Mouse (Mus musculus) frontal cortex, adult (tissue): ENCODE data around the gene Dyrk4.
A peak's percentile ranks its signal among the peaks of the same experiment; 100 is the strongest.

Source experiments
- ATAC-seq: cut with Nextera tagmentation; 2 replicates; pipeline ENCODE4 v1.9.2; 2017; ENCODE audit warnings: mild to moderate bottlenecking, moderate library complexity, mixed read lengths; ENCODE audit not compliant: low TSS enrichment

The Dyrk4 gene

DNA sequence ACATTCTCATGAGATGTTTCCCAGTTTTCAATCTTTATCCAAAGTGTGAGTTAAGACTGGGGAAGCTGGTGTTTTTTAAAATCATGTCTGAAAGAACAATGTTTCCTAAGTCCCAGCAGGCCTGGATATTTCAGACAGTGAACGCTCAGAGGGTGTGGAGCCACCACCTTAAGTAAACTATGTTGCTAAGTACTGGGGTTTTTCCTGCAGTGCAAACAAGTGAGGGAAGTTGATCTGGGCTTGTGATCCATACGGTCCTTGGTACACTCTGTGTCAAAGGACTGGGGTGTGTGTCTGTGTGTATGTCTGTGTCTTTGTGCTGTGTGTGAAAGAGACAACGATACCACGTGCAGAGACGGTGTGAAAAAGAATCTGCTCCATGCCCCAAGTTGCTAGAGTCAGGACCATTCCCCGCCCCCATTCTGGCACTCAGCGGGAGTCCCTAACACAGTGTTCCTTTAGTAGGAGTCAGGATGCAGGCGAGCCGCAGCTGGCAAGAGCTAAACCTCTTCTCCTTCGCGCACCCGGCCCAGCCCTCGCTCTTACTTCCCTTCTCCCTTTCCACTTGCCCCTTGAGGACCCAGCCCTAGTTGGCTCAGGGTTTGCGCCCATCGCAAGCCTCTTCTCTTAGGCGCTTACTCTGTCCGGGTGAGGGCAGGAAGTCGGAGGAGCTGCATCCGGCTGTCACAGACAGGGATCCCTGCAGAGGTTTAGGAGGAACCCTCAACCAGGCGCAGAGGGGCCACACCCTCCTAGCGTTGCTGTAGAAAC, at the start of gene Dyrk4:
Gene Dyrk4 (minus strand): TSS at position 729 of the 771 bp plus-strand sequence.
- ATAC-seq = peak; percentile 23; the same call in 1 of the 2 replicates

DNA sequence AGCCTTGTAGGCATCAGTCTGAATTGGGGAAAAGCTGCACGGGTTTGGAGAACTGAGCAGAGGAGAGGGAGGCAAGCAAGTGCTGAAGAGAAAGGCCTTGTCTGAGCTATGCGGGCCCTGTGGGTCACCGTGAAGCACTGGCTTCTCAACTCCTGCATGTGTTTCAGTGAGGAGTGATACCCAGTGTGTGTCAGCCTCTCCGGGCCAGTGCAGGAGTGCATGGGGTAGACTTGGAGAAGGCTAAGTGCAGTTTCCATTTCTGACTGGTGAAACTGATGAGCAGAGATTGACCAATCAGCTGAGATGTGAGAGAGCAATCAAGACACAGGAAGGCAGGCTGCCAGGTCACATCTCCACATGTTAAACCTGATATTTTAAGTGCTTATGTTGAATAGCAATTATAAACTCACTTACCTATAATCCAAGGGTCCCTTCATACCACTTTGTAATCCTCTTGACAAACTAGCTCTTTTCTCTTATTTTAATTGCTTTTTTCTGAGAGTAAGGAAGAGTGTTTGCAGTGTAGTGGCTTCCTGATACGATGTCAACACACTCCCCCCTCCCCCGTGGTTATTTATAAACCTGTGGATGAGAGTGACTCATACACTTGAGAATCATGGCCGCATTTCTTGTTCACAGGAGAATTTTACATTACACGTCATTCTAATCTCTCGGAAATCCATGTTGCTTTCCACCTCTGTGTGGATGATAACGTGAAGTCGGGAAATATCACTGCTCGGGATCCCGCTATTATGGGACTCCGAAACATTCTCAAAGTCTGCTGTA, 44.8 kb upstream of the Dyrk4 start:
- peak; percentile 59 for ATAC-seq

DNA sequence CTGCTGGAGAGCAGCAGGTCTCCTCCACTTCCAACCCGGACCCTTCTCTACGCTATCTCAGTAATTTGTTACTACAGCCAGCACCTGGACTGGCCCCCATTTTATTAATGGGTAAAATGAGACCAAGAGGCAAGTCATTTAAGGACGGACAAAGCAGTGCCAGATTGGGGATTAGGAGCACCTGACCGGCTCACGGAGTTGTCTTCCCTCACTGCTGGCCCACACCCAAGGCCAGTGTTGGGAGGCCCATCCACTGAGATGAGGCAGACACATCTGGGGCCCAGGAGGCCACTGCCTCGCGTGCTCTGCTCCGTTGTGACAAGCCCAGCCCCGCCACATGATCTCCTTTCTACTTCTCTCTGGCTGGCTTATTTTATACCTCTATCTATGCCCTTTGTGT, 41.8 kb upstream of the Dyrk4 start:
- ATAC-seq = no peak

DNA sequence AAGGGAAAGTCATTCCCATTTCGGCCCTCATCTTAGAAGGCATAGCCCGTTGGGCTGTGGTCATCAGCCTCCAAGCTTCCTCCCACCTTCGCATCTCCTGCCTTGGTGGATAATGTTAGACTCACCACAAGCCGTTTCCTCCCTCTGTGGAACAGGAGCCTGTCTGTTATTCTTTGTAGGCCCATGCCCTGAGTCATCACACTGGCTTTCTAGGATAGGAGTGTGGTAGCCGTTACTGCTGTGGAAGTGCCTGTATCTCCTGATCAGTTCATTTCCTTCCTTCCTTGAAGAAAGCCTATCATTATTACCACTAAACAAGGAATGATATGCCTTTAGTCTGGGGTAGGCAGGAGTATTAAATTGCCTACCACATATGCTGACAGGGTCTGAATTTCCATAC, 41.1 kb upstream of the Dyrk4 start:
- ATAC-seq = no peak

DNA sequence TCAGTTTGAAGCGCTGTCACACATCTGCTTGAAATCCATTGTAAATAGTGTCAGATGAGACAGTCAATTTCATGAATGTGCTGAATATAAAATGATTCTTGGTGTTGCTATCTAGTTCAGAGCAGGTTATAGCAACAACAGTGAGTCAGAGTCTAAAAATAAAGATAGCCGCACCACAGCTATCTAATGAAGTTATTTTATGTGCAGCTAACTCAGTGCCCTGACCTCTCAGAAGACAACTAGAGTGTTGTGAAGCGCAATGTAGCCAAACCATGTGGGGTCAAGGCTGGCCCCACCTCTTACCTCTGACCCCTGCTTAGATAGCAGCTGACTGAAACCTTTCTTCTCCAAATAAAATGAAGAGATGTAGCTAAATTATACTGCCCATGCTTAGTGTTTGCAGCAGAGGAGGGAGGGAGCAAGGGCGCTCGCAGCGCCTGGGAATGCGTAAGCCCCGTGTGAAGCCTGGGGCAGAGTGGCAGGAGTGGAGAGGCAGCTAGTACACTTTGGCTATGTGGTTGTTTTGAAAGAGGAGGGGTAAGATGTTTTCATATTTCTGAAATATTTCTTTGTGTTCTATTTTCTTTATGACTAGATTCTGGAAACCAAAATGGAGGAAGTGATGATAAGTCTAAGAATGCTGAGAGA, 39.9 kb upstream of the Dyrk4 start:
- ATAC-seq = no peak

DNA sequence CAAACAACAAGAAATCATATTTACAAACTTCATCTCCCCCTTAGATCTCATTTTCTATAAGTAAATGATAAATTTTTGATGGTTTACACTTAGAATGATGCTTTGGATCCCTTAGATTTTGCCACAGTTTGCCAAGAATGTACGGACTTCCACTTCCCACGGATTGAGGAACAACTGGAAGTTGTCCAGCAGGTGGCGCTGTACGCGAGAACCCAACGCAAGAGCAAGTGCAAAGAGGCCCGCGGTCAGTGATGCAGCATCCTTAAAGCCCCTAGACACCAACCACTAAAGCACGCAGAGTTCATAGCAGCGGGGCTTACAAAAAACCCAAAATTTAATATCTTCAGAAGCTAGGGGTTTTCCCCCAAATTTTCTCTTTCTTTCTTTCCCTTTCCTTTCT, 34.1 kb upstream of the Dyrk4 start:
- peak; percentile 62; the same call in 1 of the 2 replicates for ATAC-seq

DNA sequence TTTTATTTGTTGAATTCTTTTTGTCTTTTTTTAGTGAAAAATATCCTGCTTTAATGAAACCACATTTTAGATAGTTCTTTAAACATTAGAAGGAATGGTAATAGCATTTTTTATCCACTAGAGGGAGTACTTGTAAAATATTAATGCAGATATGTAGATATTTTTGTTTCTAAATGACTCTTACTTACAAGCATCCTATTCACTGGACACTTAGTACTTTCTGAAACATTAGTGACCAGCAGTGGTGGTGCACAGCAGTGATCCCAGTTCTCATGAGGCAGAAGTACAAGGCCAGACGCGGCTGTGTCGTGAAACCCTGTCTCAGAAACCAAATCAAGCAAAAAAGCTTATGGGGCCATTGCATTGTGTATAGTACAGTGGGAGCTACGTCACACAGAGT, 26.7 kb upstream of the Dyrk4 start:
- no peak for ATAC-seq

DNA sequence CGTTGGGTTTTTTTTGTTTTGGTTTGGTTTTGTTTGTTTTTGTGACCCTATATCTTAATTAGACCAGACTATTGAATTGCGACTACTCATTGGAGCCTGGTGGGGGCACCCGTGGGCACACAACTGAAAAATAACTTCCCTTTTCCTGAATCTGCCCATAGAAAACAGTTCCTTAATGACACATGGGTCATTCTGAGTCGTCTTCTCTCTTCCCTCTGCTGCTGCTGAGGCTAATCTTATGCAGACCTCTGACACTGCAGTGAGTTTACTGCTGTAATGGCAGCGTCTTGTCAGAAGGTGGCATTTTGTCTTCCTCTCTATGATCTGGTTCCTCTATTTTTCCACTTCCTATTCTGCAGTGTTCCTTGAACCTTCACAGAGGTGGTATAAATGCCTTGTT, 18.8 kb upstream of the Dyrk4 start:
- peak; percentile 41 for ATAC-seq

DNA sequence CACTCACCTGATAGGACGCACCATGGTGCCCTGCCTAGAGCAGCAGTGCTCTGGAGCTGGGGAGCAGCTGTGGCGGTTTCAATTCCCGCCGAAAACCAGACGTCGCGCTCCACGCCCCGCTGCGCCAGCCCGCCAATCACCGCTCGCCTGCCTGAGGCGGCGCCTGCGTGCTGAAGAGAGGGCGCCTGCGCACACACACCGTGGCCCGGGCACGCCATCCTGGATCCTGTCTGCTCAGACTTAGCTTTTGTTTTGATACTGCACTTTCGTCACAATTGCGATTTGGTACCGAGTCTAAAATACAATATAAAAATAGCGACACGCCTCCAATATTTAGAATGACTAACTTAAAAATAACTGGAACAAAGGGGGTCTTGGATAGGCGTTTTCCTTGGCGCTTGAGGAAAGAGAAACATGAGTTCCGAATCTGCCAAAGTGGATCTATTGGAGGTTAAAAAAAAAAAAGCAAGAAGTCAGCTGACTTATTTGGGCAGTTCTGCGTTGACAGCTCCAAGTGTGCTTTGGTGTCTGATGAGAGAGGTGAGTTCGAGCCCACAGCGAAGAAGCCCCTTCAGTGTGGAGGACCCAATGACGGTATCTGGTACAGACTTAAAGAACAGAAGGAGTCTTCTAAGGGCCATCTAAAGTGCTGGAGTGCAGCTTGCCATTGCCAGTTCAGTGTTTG, 18.0 kb upstream of the Dyrk4 start, which contains the start of the genes Rad51ap1 and D6Wsu163e:
Gene Rad51ap1 (minus strand): TSS at position 101 of the 685 bp plus-strand sequence.
Gene D6Wsu163e (plus strand): TSS at position 476 of the 685 bp plus-strand sequence.
- peak; percentile 98 for ATAC-seq

DNA sequence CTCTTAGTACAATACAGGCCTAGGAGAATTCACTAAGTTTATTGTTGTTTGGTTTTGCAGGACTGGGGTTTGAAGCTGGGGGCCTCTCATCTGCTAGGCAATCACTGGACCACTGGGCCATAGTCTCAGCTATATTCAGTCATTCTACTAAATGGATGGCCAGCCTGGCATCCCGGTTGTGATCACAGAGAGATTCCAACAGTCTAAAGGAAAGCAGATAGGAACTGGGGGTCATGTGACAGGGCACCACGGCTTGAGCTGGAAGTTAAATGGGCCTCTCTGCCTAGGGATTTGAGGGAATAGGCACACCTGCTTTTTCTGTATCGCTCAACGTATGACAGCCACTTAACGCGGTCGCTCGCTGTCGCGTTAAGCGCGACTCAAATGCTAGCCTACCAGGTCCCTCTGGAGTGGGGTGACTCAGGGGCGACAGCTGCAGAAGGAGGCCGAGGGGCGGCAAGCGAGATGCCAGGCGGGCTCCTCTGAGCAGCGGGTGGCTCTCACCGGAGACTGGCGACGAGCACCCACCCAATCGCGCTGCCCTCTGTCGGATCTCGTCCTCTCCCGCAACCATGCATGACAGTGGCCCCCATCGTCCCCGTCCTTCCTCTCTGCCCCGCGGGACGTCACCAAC, 17.3 kb upstream of the Dyrk4 start:
- ATAC-seq = no peak

DNA sequence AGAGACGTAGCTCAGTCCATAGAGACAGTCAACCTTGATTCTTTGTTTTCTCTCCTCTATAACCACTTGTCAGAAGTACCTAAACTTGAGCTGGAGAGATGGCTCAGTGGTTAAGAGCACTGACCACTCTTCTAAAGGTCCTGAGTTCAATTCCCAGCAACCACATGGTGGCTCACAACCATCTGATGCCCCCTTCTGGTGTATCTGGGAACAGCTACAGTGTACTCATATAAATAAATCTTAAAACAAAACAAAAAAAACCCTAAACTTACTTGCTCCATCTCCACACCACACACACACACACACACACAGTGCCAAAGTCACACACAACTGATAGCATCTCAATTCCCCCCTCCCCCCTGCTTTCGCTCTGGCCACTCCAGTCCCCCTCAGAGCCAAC, 16.4 kb upstream of the Dyrk4 start:
- ATAC-seq = no peak

DNA sequence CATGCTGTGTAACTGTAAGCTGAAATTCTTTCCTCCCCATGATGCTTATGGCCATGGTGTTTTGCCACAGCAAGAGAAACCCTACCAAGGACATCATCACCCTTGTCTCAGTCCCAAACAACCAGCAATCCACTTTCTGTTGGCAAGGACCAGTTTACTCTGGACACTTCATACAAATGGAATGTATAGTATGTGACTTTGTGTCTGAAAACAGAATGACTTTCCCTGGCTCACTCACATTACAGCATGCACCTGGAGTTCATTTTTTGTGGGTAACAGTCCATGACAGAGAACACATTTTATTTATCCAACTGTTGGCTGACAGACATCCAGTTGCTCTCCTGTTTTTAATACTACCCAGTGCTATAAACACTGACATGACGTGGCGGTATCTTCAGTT, 11.3 kb upstream of the Dyrk4 start:
- ATAC-seq = no peak

DNA sequence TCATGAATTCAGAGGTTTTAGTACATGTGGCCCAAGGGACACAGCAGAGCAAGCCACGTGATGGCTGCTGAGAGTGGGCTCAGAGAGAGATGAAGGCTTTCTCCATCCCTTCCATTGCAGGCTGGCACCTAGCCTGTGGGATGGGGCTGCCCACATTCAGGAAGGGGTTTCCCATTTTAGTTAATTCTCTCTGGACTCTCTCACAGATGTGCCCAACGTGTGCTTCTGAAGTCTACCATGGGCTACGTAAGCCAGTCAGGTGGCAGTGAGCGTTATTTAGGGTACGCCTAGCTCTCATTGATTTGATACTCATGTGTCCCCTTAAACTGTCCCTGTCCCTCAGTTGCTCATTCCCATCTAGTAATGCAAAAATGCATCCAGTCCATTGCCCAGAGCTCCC, 6.7 kb downstream of the Dyrk4 start:
- ATAC-seq = no peak

DNA sequence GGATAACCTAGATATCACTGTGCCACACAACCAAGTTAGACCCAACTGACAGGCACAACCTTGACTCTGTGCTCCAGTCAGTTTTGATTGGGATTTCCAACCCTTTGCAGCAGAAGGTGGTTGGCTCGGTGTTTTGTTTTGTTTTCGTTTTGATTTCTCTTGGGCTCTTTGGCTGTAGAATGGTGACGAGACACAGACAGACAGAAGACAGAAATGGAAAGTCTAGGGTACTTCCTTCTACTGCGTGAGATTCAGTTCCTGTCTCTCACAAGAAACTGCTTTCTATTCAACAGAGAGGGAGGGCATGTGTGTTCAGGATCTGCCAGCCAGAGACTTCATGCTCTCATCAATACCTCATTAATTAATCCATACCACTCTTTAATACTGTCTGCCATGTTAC, 10.9 kb downstream of the Dyrk4 start:
- ATAC-seq = no peak

DNA sequence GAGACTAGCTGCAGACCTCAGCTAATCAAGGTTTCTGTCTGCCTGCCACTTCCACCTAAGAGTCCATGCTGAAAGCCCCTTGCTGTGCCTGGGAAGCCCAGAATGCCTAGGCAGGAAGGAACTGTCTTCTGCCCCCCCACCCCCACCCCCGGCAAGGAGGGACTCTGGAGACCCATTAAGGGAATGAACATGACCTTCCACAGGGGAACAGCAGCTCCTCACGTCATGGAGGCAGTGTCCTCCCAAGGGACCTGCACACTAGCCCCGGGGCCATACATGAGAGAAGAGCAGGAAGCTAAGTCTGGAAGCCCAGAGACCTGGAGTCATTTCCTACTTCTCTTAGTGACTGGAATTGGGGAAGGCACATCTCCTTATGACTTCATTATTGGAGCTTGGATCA, 13.8 kb downstream of the Dyrk4 start:
- ATAC-seq = no peak

DNA sequence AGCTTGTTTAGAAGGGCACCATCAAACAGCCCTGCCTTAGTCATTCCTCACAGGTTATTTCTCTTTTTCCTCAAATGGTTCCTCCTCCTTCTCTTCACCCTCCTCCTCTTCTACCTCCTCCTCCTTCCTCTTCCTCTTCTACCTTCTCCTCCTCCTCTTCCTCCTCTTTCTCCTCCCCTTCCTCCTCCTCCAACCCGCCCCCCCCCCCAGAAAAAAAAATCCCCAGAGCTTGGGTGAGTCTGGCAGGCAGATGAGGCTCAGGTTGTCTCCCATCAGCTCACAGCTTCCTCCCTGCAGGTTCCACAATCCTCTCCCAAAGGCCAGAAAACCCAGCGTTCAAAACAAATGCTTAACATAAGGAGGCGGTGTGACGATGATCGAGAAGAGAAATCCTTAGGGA, 14.3 kb downstream of the Dyrk4 start:
- no peak for ATAC-seq

DNA sequence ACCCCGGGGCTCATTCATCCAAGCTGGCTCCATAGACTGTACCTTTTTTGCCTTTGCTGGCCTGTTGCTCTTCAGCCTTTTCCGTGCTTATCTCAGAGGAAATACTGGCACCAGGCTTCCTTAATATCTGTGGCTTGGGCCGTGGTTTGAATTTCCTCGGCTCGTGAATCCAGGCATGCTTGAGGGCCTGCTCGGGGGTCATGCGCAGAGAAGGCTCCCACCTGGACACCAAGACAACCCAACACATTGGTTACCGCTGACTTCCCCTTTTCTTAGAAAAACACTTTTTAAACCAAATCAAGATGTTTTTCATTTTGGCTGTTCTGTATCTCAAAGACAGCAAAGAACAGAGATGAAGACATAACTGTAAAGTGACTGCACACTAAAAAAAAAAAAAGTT, 44.5 kb downstream of the Dyrk4 start:
- ATAC-seq = no peak

DNA sequence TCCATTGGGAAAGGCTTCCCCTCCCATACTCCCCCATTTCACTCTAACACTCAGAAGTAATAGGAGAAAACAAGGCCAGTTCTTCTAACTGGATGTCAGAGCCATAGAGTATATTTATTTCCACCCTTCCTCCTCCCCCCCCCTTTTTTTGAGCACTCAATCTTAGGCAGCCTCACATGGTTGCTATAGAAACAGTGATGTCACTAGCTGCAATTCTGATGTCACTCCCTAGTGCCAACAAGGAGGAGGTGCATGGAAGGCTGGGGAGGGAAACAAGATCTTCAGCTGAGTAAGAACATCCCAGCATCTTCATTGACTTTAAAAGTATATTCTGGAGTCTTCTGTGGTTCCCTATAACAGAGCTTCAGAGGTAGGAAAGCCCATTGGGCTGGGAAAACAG, 68.8 kb downstream of the Dyrk4 start, which contains the start of gene Akap3:
Gene Akap3 (plus strand): TSS at position 218 of the 400 bp plus-strand sequence.
- no peak for ATAC-seq

DNA sequence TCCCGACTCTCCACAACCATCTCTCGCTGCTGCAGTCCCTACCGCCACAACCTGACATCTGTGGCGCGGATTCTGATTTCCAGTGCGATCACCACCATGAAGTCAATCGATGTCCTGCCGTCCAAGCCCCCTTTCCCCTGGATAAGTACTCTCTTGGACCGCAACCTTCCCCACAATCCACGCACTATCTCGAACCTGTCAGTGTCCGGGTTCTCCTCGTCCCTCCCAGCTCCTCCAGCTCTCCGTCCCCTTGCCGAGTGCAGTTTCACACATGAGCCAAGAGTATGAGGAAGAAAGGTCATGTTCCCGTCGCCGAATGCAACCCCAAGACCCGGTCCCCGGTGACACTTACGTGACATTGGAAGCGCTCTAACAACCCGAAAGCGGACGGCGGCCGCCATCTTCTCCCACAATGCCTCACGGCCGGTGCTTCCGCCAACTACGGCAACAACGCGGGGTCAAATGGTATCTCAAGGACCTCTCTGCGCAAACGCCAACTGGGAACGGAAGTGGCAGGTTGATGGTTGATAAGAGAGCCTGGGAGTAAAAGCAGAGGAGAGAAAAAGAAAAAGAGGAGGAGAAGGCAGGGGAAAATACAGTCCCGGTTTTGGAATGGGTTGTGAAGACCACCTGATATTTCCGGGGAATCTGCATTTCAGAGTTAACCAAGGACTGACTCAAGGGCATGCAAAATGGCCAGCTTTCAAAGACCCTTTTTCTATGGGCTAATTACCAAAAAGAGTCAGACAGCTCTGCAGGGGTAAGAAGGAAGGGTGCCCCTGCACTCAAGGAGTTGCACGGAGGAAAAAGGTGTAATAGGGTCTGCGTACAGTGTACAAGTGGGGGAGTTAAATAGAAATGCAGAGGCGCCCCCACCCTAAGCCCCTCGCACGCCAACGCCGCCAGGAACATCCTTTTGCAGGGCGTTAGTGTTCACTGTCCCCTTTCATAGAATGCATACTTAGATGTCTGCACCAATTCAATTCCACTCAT, 72.6 kb downstream of the Dyrk4 start, which contains the start of gene Ndufa9:
Gene Ndufa9 (minus strand): TSS at position 425 of the 993 bp plus-strand sequence.
- ATAC-seq = peak; percentile 95

DNA sequence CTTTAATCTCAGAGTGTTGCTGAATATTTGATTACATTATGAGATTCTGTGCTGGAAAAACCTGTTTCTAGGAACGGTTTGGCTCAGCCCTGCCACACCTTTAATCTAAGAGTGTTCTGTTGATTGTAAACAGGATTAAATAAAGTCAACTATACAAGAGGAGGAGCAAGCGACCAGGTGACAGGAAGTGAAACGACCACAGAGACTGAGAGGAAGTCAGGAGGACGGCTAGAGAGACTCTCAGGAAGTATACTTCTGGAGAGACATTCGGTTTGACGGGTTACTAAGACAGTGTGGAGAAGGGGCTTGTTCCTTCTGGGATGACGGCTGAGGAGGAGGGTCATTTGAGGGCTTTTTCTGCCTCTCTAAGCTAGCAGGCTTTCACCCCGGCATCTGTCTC, 85.0 kb downstream of the Dyrk4 start:
- no peak for ATAC-seq
